In genomic region chr10:62507071-62507470, GRCm38 (mm10) we compare ENCODE assay signal across 12 mouse cellular contexts. TPM values are rescaled to one million over a fixed set of nuclear protein-coding genes. Genes with fewer than 3 reads are reported as not detected.
DNase-seq lines count a peak whose midpoint lies in the region; ATAC-seq lines count a peak whose summit lies in the region.
"Had no signal": no experiment of that assay in that cellular context is flagged by ENCODE, and none has a peak within 500 bp of the region (broad histone marks: within the 10 kb centered on the region; RNA-seq: fewer than 3 reads in every experiment).

No protein-coding gene starts in this region.

- no peak overlapping the region for H3K4me3 ChIP-seq in kidney, embryonic 15.5 days (replicated peaks)
- peak overlapping the region; percentile 54 for H3K4me3 ChIP-seq in liver, embryonic 13.5 days (replicated peaks)

- no peaks in the 10 kb centered on the region for H3K36me3 ChIP-seq in kidney, embryonic 15.5 days
- no peaks in the 10 kb centered on the region for H3K36me3 ChIP-seq in liver, embryonic 13.5 days
- H3K36me3 ChIP-seq: hindbrain, embryonic 15.5 days; lung, embryonic 15.5 days had no signal

- WGBS in kidney, embryonic 15.5 days: 87% methylated on average over 4 of the region's 4 CpGs
- 69% methylated on average over 4 of the region's 4 CpGs for WGBS in liver, embryonic 13.5 days (ENCODE audit: insufficient replicate concordance)

- H3K9me3 ChIP-seq in kidney, embryonic 15.5 days (replicated peaks): no peaks in the 10 kb centered on the region
- H3K9me3 ChIP-seq in liver, embryonic 13.5 days (replicated peaks): no peaks in the 10 kb centered on the region
- H3K9me3 ChIP-seq: hindbrain, embryonic 15.5 days; lung, embryonic 15.5 days had no signal

- peaks cover 13% of the 10 kb centered on the region for H3K4me1 ChIP-seq in kidney, embryonic 15.5 days
- peaks cover 77% of the 10 kb centered on the region for H3K4me1 ChIP-seq in liver, embryonic 13.5 days (replicated peaks)

- DNase-seq in CD4-positive, CD25-positive, alpha-beta regulatory T cell, adult 2 months (ENCODE audit: low read depth, low spot score): peak; percentile 63
- no peak for DNase-seq in kidney, postnatal 25 days
- DNase-seq in 416B (ENCODE audit: low read depth): peak; percentile 73
- no peak for DNase-seq in liver, embryonic 13.5 days
- no peak for DNase-seq in testis, postnatal 10 days (ENCODE audit: low spot score)
- no peak for DNase-seq in testis, postnatal 14 days (ENCODE audit: low spot score)
- DNase-seq: midbrain, embryonic 14.5 days; right cerebral cortex, postnatal 14 days had no signal

- no peak for ATAC-seq in CD4-positive, CD25-positive, alpha-beta regulatory T cell, adult 4 months
- no peak for ATAC-seq in kidney, embryonic 15.5 days (replicated peaks; ENCODE audit: low FRiP score)
- ATAC-seq in liver, embryonic 13.5 days (ENCODE audit: low read depth): no peak

- 0 out of 2 replicates have a peak overlapping the region, but pooled peaks have one; percentile 65 for H3K4me2 ChIP-seq in kidney, embryonic 15.5 days
- H3K4me2 ChIP-seq in liver, embryonic 13.5 days: peak overlapping the region; percentile 80

- H3K27ac ChIP-seq in kidney, embryonic 15.5 days: no peak overlapping the region
- H3K27ac ChIP-seq in liver, embryonic 13.5 days: peak overlapping the region; percentile 82
- H3K27ac ChIP-seq: hindbrain, embryonic 15.5 days; lung, embryonic 15.5 days had no signal

- peaks cover 20% of the 10 kb centered on the region for H3K27me3 ChIP-seq in kidney, embryonic 15.5 days
- H3K27me3 ChIP-seq in liver, embryonic 13.5 days: 0 out of 2 replicates have a peak, but pooled peaks cover 7% of the 10 kb centered on the region

- no peak overlapping the region for H3K9ac ChIP-seq in kidney, embryonic 15.5 days
- H3K9ac ChIP-seq in liver, embryonic 13.5 days: peak overlapping the region; percentile 69
- H3K9ac ChIP-seq: hindbrain, embryonic 15.5 days; lung, embryonic 15.5 days had no signal

RNA-seq across cellular contexts. Expression of gene Srgn, which starts 20.2 kb away (rescaled TPM):
- polyA plus RNA-seq in CD4-positive, CD25-positive, alpha-beta regulatory T cell, adult 4 months (2017; shearing (Covaris generic)): 1,000 to 10,000 TPM; 1,323 to 1,460 TPM
- polyA plus RNA-seq in kidney, embryonic 15.5 days (2015; fragmentation: Nextera tagmentation; extraction: Ambion mirVana): 8.6 and 9.9 TPM in 2 replicates
- polyA plus RNA-seq in liver, embryonic 13.5 days (2015; fragmentation: Nextera tagmentation; extraction: Ambion mirVana): 67.1 and 71.8 TPM in 2 replicates

RNA-seq across cellular contexts. Expression of gene Vps26a, which starts 20.5 kb away (rescaled TPM):
- polyA plus RNA-seq in CD4-positive, CD25-positive, alpha-beta regulatory T cell, adult 4 months (2017; shearing (Covaris generic)): 10 to 100 TPM; 70.9 to 80.0 TPM
- polyA plus RNA-seq in kidney, embryonic 15.5 days (2015; fragmentation: Nextera tagmentation; extraction: Ambion mirVana): 79.3 and 81.7 TPM in 2 replicates
- polyA plus RNA-seq in liver, embryonic 13.5 days (2015; fragmentation: Nextera tagmentation; extraction: Ambion mirVana): 49.1 and 67.3 TPM in 2 replicates

RNA-seq across cellular contexts. Expression of gene Supv3l1, which starts 57.5 kb away (rescaled TPM):
- polyA plus RNA-seq in CD4-positive, CD25-positive, alpha-beta regulatory T cell, adult 4 months (2017; shearing (Covaris generic)): 10 to 100 TPM in 1 of 2 experiments, 1 to 10 TPM in 1; 8.4 to 11.7 TPM
- polyA plus RNA-seq in kidney, embryonic 15.5 days (2015; fragmentation: Nextera tagmentation; extraction: Ambion mirVana): 28.1 and 29.9 TPM in 2 replicates
- polyA plus RNA-seq in liver, embryonic 13.5 days (2015; fragmentation: Nextera tagmentation; extraction: Ambion mirVana): 20.0 and 22.6 TPM in 2 replicates

RNA-seq across cellular contexts. Expression of gene 4930507D05Rik, which starts 57.8 kb away (rescaled TPM):
- not detected for polyA plus RNA-seq in CD4-positive, CD25-positive, alpha-beta regulatory T cell, adult 4 months (2017; shearing (Covaris generic))
- polyA plus RNA-seq in kidney, embryonic 15.5 days (2015; fragmentation: Nextera tagmentation; extraction: Ambion mirVana): 0.71 and 0.72 TPM in 2 replicates
- polyA plus RNA-seq in liver, embryonic 13.5 days (2015; fragmentation: Nextera tagmentation; extraction: Ambion mirVana): 0.21 and 0.23 TPM in 2 replicates

Comparison
In these comparisons a context has a peak if more than half of its experiments do, and no peak if none do; other contexts are left out.
1. DNase-seq: peak in CD4-positive, CD25-positive, alpha-beta regulatory T cell, adult 2 months (single experiment) and 416B (single experiment); none in kidney, postnatal 25 days (0 of 2), liver, embryonic 13.5 days (single experiment), testis, postnatal 10 days (single experiment) and testis, postnatal 14 days (single experiment).
2. RNA of gene Srgn, which starts 20.2 kb away (polyA plus RNA-seq): 1,323 to 1,460 TPM in CD4-positive, CD25-positive, alpha-beta regulatory T cell, adult 4 months; 67.1 to 71.8 TPM in liver, embryonic 13.5 days and 8.6 to 9.9 TPM in kidney, embryonic 15.5 days; every median in the first group is over 10 times any median in the second.